Mouse (Mus musculus) C3H10T1/2 (cell line): ENCODE data around the gene Csnk2b. TPM values are rescaled to one million over a fixed set of nuclear protein-coding genes. Genes with fewer than 3 reads are reported as not detected.

Experiments
- polyA plus RNA-seq, 2 experiments: library from polyadenylated mRNA; unstranded; fragments of >200 nt; fragmentation: generic; extraction: Trizol; gene quantifications; one replicate each; pipeline ENCODE4 v1.2.1; 2012; ENCODE audit warnings: missing spikeins in 2 of 2

Gene Csnk2b
- polyA plus RNA-seq: 100 to 1,000 TPM; 326 to 608 TPM

GRCm38 (mm10) chr17:35121871-35122303, at the start of gene Csnk2b:
Gene Csnk2b, minus strand, starts transcription at chr17:35122053.

GRCm38 (mm10) chr17:35164568-35165450, 43.0 kb upstream of the Csnk2b start, which contains the start of gene Prrc2a:
Gene Prrc2a, minus strand, starts transcription at chr17:35164897.

GRCm38 (mm10) chr17:35134801-35135590, 13.1 kb upstream of the Csnk2b start, which contains the start of gene Bag6:
Gene Bag6, plus strand, starts transcription at chr17:35135178.

GRCm38 (mm10) chr17:35131500-35132173, 9.8 kb upstream of the Csnk2b start, which contains the start of gene Apom:
Gene Apom, minus strand, starts transcription at chr17:35132050.

GRCm38 (mm10) chr17:35126206-35126611, 4.4 kb upstream of the Csnk2b start, which contains the start of gene D17H6S53E:
Gene D17H6S53E, plus strand, starts transcription at chr17:35126373.

GRCm38 (mm10) chr17:35121143-35121799, 582 bp downstream of the Csnk2b start, which contains the start of gene Gpank1:
Gene Gpank1, plus strand, starts transcription at chr17:35121455.

GRCm38 (mm10) chr17:35115046-35116019, 6.5 kb downstream of the Csnk2b start, which contains the start of gene Ly6g5b:
Gene Ly6g5b, minus strand, starts transcription at chr17:35115428.

GRCm38 (mm10) chr17:35108097-35108496, 13.8 kb downstream of the Csnk2b start, which contains the start of gene Ly6g5c:
Gene Ly6g5c, plus strand, starts transcription at chr17:35108279.

GRCm38 (mm10) chr17:35088825-35089644, 32.8 kb downstream of the Csnk2b start, which contains the start of gene Abhd16a:
Gene Abhd16a, plus strand, starts transcription at chr17:35089263.

GRCm38 (mm10) chr17:35085208-35085865, 36.5 kb downstream of the Csnk2b start, which contains the start of gene Ly6g6f:
Gene Ly6g6f, minus strand, starts transcription at chr17:35085610.

GRCm38 (mm10) chr17:35077786-35078233, 44.0 kb downstream of the Csnk2b start, which contains the start of gene Ly6g6d:
Gene Ly6g6d, minus strand, starts transcription at chr17:35078065.

GRCm38 (mm10) chr17:35076507-35077176, 45.2 kb downstream of the Csnk2b start, which contains the start of gene Ly6g6e:
Gene Ly6g6e, plus strand, starts transcription at chr17:35076902.

Other genes with a start within 250 kb of the Csnk2b start
- gene Zbtb12, start 242.6 kb downstream of the Csnk2b start, polyA plus RNA-seq: 10 to 100 TPM in 1 of 2 experiments, 1 to 10 TPM in 1; 7.9 to 21.3 TPM
- not detected for gene Gm20547, start 240.0 kb downstream of the Csnk2b start, polyA plus RNA-seq
- under 1 TPM; 0.44 to 0.51 TPM for gene C2, start 223.8 kb downstream of the Csnk2b start, polyA plus RNA-seq
- 100 to 1,000 TPM; 206 to 224 TPM for gene Ehmt2, start 223.6 kb downstream of the Csnk2b start, polyA plus RNA-seq
- not detected for gene Slc44a4, start 207.6 kb downstream of the Csnk2b start, polyA plus RNA-seq
- 10 to 100 TPM in 1 of 2 experiments, 1 to 10 TPM in 1; 6.2 to 20.0 TPM for gene Neu1, start 190.8 kb downstream of the Csnk2b start, polyA plus RNA-seq
- gene Hspa1b, start 162.8 kb downstream of the Csnk2b start, polyA plus RNA-seq: 10 to 100 TPM in 1 of 2 experiments, 1 to 10 TPM in 1; 5.1 to 34.0 TPM
- gene Gm20481, start 152.1 kb downstream of the Csnk2b start, polyA plus RNA-seq: not detected
- under 1 TPM; 0.08 to 0.32 TPM for gene Hspa1a, start 149.9 kb downstream of the Csnk2b start, polyA plus RNA-seq
- gene Hspa1l, start 149.3 kb downstream of the Csnk2b start, polyA plus RNA-seq: 1 to 10 TPM in 1 of 2 experiments, under 1 TPM in 1; 0.16 to 1.9 TPM
- gene Lsm2, start 140.2 kb downstream of the Csnk2b start, polyA plus RNA-seq: 100 to 1,000 TPM in 1 of 2 experiments, 10 to 100 TPM in 1; 85.9 to 302 TPM
- gene Vars, start 121.1 kb downstream of the Csnk2b start, polyA plus RNA-seq: 100 to 1,000 TPM; 118 to 278 TPM
- gene Vwa7, start 105.5 kb downstream of the Csnk2b start, polyA plus RNA-seq: under 1 TPM; 0.02 to 0.09 TPM
- 1 to 10 TPM in 1 of 2 experiments, under 1 TPM in 1; 0.81 to 2.6 TPM for gene Sapcd1, start 94.0 kb downstream of the Csnk2b start, polyA plus RNA-seq
- 1 to 10 TPM; 2.2 to 3.3 TPM for gene Msh5, start 75.3 kb downstream of the Csnk2b start, polyA plus RNA-seq
- gene Clic1, start 72.1 kb downstream of the Csnk2b start, polyA plus RNA-seq: 100 to 1,000 TPM; 603 to 758 TPM
- gene Ddah2, start 63.0 kb downstream of the Csnk2b start, polyA plus RNA-seq: 100 to 1,000 TPM in 1 of 2 experiments, 10 to 100 TPM in 1; 66.2 to 309 TPM
- 1 to 10 TPM in 1 of 2 experiments, under 1 TPM in 1; 0.11 to 1.9 TPM for gene Ly6g6c, start 56.7 kb downstream of the Csnk2b start, polyA plus RNA-seq
- gene Mpig6b, start 55.9 kb downstream of the Csnk2b start, polyA plus RNA-seq: under 1 TPM in 1 of 2 experiments, not detected in 1; 0.14 TPM
- not detected for gene Ly6g6e, start 45.2 kb downstream of the Csnk2b start, polyA plus RNA-seq
- gene Ly6g6d, start 44.0 kb downstream of the Csnk2b start, polyA plus RNA-seq: not detected
- not detected for gene Ly6g6f, start 36.4 kb downstream of the Csnk2b start, polyA plus RNA-seq
- 100 to 1,000 TPM in 1 of 2 experiments, 10 to 100 TPM in 1; 38.3 to 112 TPM for gene Abhd16a, start 32.8 kb downstream of the Csnk2b start, polyA plus RNA-seq
- gene Ly6g5c, start 13.8 kb downstream of the Csnk2b start, polyA plus RNA-seq: not detected
- gene Ly6g5b, start 6.6 kb downstream of the Csnk2b start, polyA plus RNA-seq: under 1 TPM; 0.12 to 0.45 TPM
- gene Gpank1, start 598 bp downstream of the Csnk2b start, polyA plus RNA-seq: 10 to 100 TPM; 21.2 to 31.6 TPM
- 10 to 100 TPM in 1 of 2 experiments, 1 to 10 TPM in 1; 6.0 to 17.0 TPM for gene D17H6S53E, start 4.3 kb upstream of the Csnk2b start, polyA plus RNA-seq
- under 1 TPM in 1 of 2 experiments, not detected in 1; 0.44 TPM for gene Apom, start 10.0 kb upstream of the Csnk2b start, polyA plus RNA-seq
- 100 to 1,000 TPM; 261 to 413 TPM for gene Bag6, start 13.1 kb upstream of the Csnk2b start, polyA plus RNA-seq
- 100 to 1,000 TPM; 216 to 365 TPM for gene Prrc2a, start 42.8 kb upstream of the Csnk2b start, polyA plus RNA-seq
- gene Aif1, start 54.0 kb upstream of the Csnk2b start, polyA plus RNA-seq: under 1 TPM in 1 of 2 experiments, not detected in 1; 0.47 TPM
- 10 to 100 TPM in 1 of 2 experiments, 1 to 10 TPM in 1; 1.9 to 10.8 TPM for gene Lst1, start 66.4 kb upstream of the Csnk2b start, polyA plus RNA-seq
- under 1 TPM; 0.05 to 0.06 TPM for gene Ltb, start 72.4 kb upstream of the Csnk2b start, polyA plus RNA-seq
- gene Tnf, start 80.0 kb upstream of the Csnk2b start, polyA plus RNA-seq: not detected
- under 1 TPM; 0.12 to 0.13 TPM for gene Lta, start 83.3 kb upstream of the Csnk2b start, polyA plus RNA-seq
- gene Gm16181, start 98.8 kb upstream of the Csnk2b start, polyA plus RNA-seq: under 1 TPM in 1 of 2 experiments, not detected in 1; 0.20 TPM
- gene Atp6v1g2, start 111.6 kb upstream of the Csnk2b start, polyA plus RNA-seq: 1 to 10 TPM; 1.8 to 4.6 TPM
- 10 to 100 TPM; 26.9 to 35.6 TPM for gene Nfkbil1, start 113.7 kb upstream of the Csnk2b start, polyA plus RNA-seq
- gene Ddx39b, start 119.7 kb upstream of the Csnk2b start, polyA plus RNA-seq: 100 to 1,000 TPM; 295 to 318 TPM
- 10 to 100 TPM; 15.2 to 43.8 TPM for gene H2-D1, start 140.7 kb upstream of the Csnk2b start, polyA plus RNA-seq
- 1 to 10 TPM; 1.8 to 5.9 TPM for gene H2-Q1, start 198.4 kb upstream of the Csnk2b start, polyA plus RNA-seq
- under 1 TPM in 1 of 2 experiments, not detected in 1; 0.05 TPM for gene H2-Q2, start 220.2 kb upstream of the Csnk2b start, polyA plus RNA-seq